ENCODE assay signal across 7 mouse cellular contexts in genomic region chr4:134510845-134511411, GRCm38 (mm10). TPM values are rescaled to one million over a fixed set of nuclear protein-coding genes. Genes with fewer than 3 reads are reported as not detected.
DNase-seq lines count a peak whose midpoint lies in the region; ATAC-seq and TF ChIP-seq lines count a peak whose summit lies in the region.

Gene Aunip (plus strand): TSS chr4:134510999.

- H3K4me1 ChIP-seq in intestine, postnatal 0 days (replicated peaks; ENCODE audit: control insufficient read depth, insufficient read depth, low read length), result 0 out of 2 replicates have a peak, but pooled peaks cover 4% of the 10 kb centered on the region
- H3K4me1 ChIP-seq in limb, embryonic 11.5 days (ENCODE audit: control insufficient read depth, insufficient read depth, low read length), result peaks cover 4% of the 10 kb centered on the region; the same call in 1 of the 2 replicates
- H3K4me1 ChIP-seq in midbrain, embryonic 13.5 days (replicated peaks), result peaks cover 16% of the 10 kb centered on the region
- H3K4me1 ChIP-seq in small intestine, adult 2 months (ENCODE audit: control insufficient read depth, insufficient read depth, insufficient read length, low read length), result peaks cover 9% of the 10 kb centered on the region

- peaks cover 19% of the 10 kb centered on the region for H3K36me3 ChIP-seq in intestine, postnatal 0 days (ENCODE audit: control insufficient read depth, insufficient read depth)
- no peaks in the 10 kb centered on the region; the same call in 1 of the 2 replicates for H3K36me3 ChIP-seq in limb, embryonic 11.5 days (ENCODE audit: control insufficient read depth, insufficient read depth, low read length)
- H3K36me3 ChIP-seq in midbrain, embryonic 13.5 days, result peaks cover 12% of the 10 kb centered on the region
- H3K36me3 ChIP-seq in small intestine, adult 2 months (ENCODE audit: control insufficient read depth, insufficient read depth, low read length), result peaks cover 5% of the 10 kb centered on the region; the same call in 1 of the 2 replicates

- TF ChIP-seq CTCF in intestine, postnatal 0 days (IDR thresholded peaks at IDR 0.05; ENCODE audit: low read depth), result 0 out of 2 replicates have a peak, but pooled peaks have one; percentile 30
- TF ChIP-seq CTCF in small intestine, adult 2 months (IDR thresholded peaks at IDR 0.05; ENCODE audit: extremely low read depth, insufficient read length, insufficient replicate concordance, low read depth, low read length), result no peak

- peak; percentile 97 for DNase-seq in adrenal gland, postnatal 14 days
- DNase-seq in embryo, embryonic 9.5 days (ENCODE audit: extremely low spot score), result peak; percentile 93
- peak; percentile 95 for DNase-seq in limb, embryonic 11.5 days (ENCODE audit: low spot score)

- no peaks in the 10 kb centered on the region for H3K9me3 ChIP-seq in intestine, postnatal 0 days (ENCODE audit: control insufficient read depth)
- H3K9me3 ChIP-seq in limb, embryonic 11.5 days (ENCODE audit: control insufficient read depth, low read length), result no peaks in the 10 kb centered on the region
- H3K9me3 ChIP-seq in midbrain, embryonic 13.5 days, result no peaks in the 10 kb centered on the region

- peak within 1 kb of the TSS; percentile 81 for H3K4me2 ChIP-seq in intestine, postnatal 0 days (replicated peaks; ENCODE audit: low read depth)
- peak within 1 kb of the TSS; percentile 78 for H3K4me2 ChIP-seq in limb, embryonic 11.5 days (ENCODE audit: low read depth, severe bottlenecking)
- peak within 1 kb of the TSS; percentile 83 for H3K4me2 ChIP-seq in midbrain, embryonic 13.5 days (replicated peaks)

- no peaks in the 10 kb centered on the region for H3K27me3 ChIP-seq in intestine, postnatal 0 days (replicated peaks; ENCODE audit: control insufficient read depth, insufficient read depth, low read length)
- no peaks in the 10 kb centered on the region for H3K27me3 ChIP-seq in limb, embryonic 11.5 days (ENCODE audit: control insufficient read depth, insufficient read depth, low read length)
- no peaks in the 10 kb centered on the region for H3K27me3 ChIP-seq in midbrain, embryonic 13.5 days
- no peaks in the 10 kb centered on the region for H3K27me3 ChIP-seq in small intestine, adult 2 months (ENCODE audit: control insufficient read depth, insufficient read depth, low read length)

- 0 out of 2 replicates have a peak within 1 kb of the TSS, but pooled peaks have one; percentile 8 for H3K9ac ChIP-seq in intestine, postnatal 0 days (ENCODE audit: low read depth, low read length)
- H3K9ac ChIP-seq in limb, embryonic 11.5 days (ENCODE audit: low read length), result peak within 1 kb of the TSS; percentile 55
- peak within 1 kb of the TSS; percentile 57 for H3K9ac ChIP-seq in midbrain, embryonic 13.5 days (replicated peaks)

- peak; percentile 94 for ATAC-seq in granulocyte monocyte progenitor cell, adult 5-6 weeks (replicated peaks; ENCODE audit: poor library complexity, severe bottlenecking)
- ATAC-seq in intestine, postnatal 0 days, result peak; percentile 93
- ATAC-seq in limb, embryonic 11.5 days (ENCODE audit: insufficient number of reproducible peaks, low FRiP score, low TSS enrichment, low read depth), result peak; percentile 91
- peak; percentile 96 for ATAC-seq in midbrain, embryonic 13.5 days

- no peak for TF ChIP-seq POLR2A in small intestine, adult 2 months (IDR thresholded peaks at IDR 0.05; ENCODE audit: low read depth, low read length)

- H3K27ac ChIP-seq in intestine, postnatal 0 days (ENCODE audit: low read depth, low read length), result no peak within 1 kb of the TSS
- peak within 1 kb of the TSS; percentile 51; the same call in 1 of the 2 replicates for H3K27ac ChIP-seq in limb, embryonic 11.5 days (replicated peaks; ENCODE audit: low read depth, low read length)
- no peak within 1 kb of the TSS for H3K27ac ChIP-seq in midbrain, embryonic 13.5 days
- no peak within 1 kb of the TSS for H3K27ac ChIP-seq in small intestine, adult 2 months (ENCODE audit: insufficient read depth, low read depth, low read length)

- H3K4me3 ChIP-seq in intestine, postnatal 0 days (ENCODE audit: low read depth, low read length), result peak within 1 kb of the TSS; percentile 43
- H3K4me3 ChIP-seq in limb, embryonic 11.5 days (ENCODE audit: low read depth, low read length), result peak within 1 kb of the TSS; percentile 57
- H3K4me3 ChIP-seq in midbrain, embryonic 13.5 days (replicated peaks), result peak within 1 kb of the TSS; percentile 51
- peak within 1 kb of the TSS; percentile 67 for H3K4me3 ChIP-seq in small intestine, adult 2 months (ENCODE audit: low read depth, low read length)

- under 1% methylated on average over 42 of the region's 42 CpGs for WGBS in intestine, postnatal 0 days
- WGBS in limb, embryonic 11.5 days, result under 1% methylated on average over 42 of the region's 42 CpGs
- WGBS in midbrain, embryonic 13.5 days, result under 1% methylated on average over 40 of the region's 42 CpGs
- WGBS in small intestine, adult 2 months, result under 1% methylated on average over 42 of the region's 42 CpGs

RNA-seq across cellular contexts. Expression of gene Aunip, which starts in this region (rescaled TPM):
- 1.8 and 3.0 TPM in 2 replicates for total RNA-seq in adrenal gland, postnatal 14 days (2021)
- total RNA-seq in granulocyte monocyte progenitor cell, adult 5-6 weeks (2014; fragmentation: Nextera tagmentation), result 15.0 and 25.6 TPM in 2 replicates
- 24.2 and 26.4 TPM in 2 replicates for total RNA-seq in granulocyte monocyte progenitor cell, adult 5-6 weeks (2017)
- polyA plus RNA-seq in intestine, postnatal 0 days (2015; fragmentation: Nextera tagmentation; extraction: Ambion mirVana), result 3.8 TPM in 2 replicates
- 8.9 and 10.0 TPM in 2 replicates for polyA plus RNA-seq in limb, embryonic 11.5 days (2014; fragmentation: Nextera tagmentation; extraction: Ambion mirVana)
- polyA plus RNA-seq in midbrain, embryonic 13.5 days (2015; fragmentation: Nextera tagmentation; extraction: Ambion mirVana), result 3.9 and 4.4 TPM in 2 replicates
- 0.08 and 0.44 TPM in 2 replicates for polyA plus RNA-seq in small intestine, adult 2 months (2012; rRNA removed)
